In the genomic region with DNA sequence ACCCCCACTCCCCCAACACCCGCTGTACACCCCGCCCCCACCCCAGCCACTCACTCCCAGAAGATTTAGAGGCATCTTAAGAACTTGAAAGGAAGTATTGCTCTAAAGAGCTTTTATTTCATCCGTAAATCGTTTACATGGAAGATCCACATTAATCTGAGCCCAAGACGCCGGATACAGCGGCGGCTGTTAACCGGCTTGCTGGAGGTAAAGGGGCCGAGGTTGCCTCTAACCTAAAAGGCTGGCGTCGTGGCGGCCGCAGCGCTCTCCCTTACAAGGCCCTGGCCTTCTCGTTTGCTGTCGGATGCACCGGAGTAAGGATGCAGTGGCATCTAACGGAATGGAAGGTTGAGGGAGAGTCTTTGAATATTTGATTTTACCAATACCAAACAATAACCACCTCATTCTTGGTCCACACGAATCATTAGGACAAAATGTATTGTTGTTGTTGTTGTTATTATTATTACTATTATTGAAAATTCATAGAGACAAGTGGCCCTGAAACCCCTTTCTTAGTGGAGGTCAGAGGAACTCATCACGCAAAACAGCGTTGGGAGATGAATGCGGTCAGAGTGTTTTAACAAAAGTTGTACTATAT, we compare ENCODE assay signal across 10 mouse cellular contexts. TPM values are rescaled to one million over a fixed set of nuclear protein-coding genes. Genes with fewer than 3 reads are reported as not detected.
DNase-seq lines count a peak whose midpoint lies in the region; ATAC-seq and TF ChIP-seq lines count a peak whose summit lies in the region.
"Had no signal": no experiment of that assay in that cellular context is flagged by ENCODE, and none has a peak within 500 bp of the region (broad histone marks: within the 10 kb centered on the region; RNA-seq: fewer than 3 reads in every experiment).

No protein-coding gene starts in this region.

- no peak for TF ChIP-seq CTCF in lung, embryonic 14.5 days (IDR thresholded peaks at IDR 0.05; ENCODE audit: low read depth)

- H3K4me3 ChIP-seq in heart, embryonic 10.5 days = peak overlapping the region; percentile 58
- peak overlapping the region; percentile 37; the same call in 1 of the 2 replicates for H3K4me3 ChIP-seq in lung, embryonic 14.5 days (ENCODE audit: low read depth, low read length)
- peak overlapping the region; percentile 15; the same call in 1 of the 2 replicates for H3K4me3 ChIP-seq in forebrain, embryonic 15.5 days

- no peaks in the 10 kb centered on the region for H3K9me3 ChIP-seq in heart, embryonic 10.5 days
- no peaks in the 10 kb centered on the region for H3K9me3 ChIP-seq in lung, embryonic 14.5 days (ENCODE audit: low read depth, low read length)
- H3K9me3 ChIP-seq in forebrain, embryonic 15.5 days = no peaks in the 10 kb centered on the region

- peaks cover 72% of the 10 kb centered on the region for H3K27me3 ChIP-seq in heart, embryonic 10.5 days (ENCODE audit: insufficient read depth, poor library complexity, severe bottlenecking)
- peaks cover 80% of the 10 kb centered on the region for H3K27me3 ChIP-seq in lung, embryonic 14.5 days (ENCODE audit: insufficient read depth, low read length)
- peaks cover 57% of the 10 kb centered on the region for H3K27me3 ChIP-seq in forebrain, embryonic 15.5 days

- no peak for DNase-seq in heart, embryonic 10.5 days (ENCODE audit: low spot score)
- DNase-seq in heart, adult 8-10 months (ENCODE audit: low spot score) = no peak
- DNase-seq in lung, embryonic 14.5 days = peak; percentile 14
- no peak for DNase-seq in lung, postnatal 25 days (ENCODE audit: low spot score)
- DNase-seq in neural tube, embryonic 10.5 days (ENCODE audit: extremely low spot score, low spot score) = peak; percentile 48
- no peak for DNase-seq in gastrocnemius, postnatal 4 days (ENCODE audit: low spot score in 2 of 2)
- no peak for DNase-seq in ovary, postnatal 36 days (ENCODE audit: low spot score)
- DNase-seq: lung, postnatal 10 days had no signal

- 1% methylated on average over 23 of the region's 23 CpGs for WGBS in heart, embryonic 10.5 days
- 2% methylated on average over 23 of the region's 23 CpGs for WGBS in lung, embryonic 14.5 days
- under 1% methylated on average over 23 of the region's 23 CpGs for WGBS in forebrain, embryonic 15.5 days

- 0 out of 2 replicates have a peak overlapping the region, but pooled peaks have one; percentile 69 for H3K27ac ChIP-seq in heart, embryonic 10.5 days
- no peak overlapping the region for H3K27ac ChIP-seq in lung, embryonic 14.5 days (ENCODE audit: low read depth)
- no peak overlapping the region for H3K27ac ChIP-seq in forebrain, embryonic 15.5 days (replicated peaks)

- ATAC-seq in lung, embryonic 14.5 days (ENCODE audit: insufficient read depth) = no peak
- ATAC-seq in forebrain, embryonic 15.5 days (replicated peaks) = no peak

- H3K9ac ChIP-seq in lung, embryonic 14.5 days = no peak overlapping the region
- no peak overlapping the region for H3K9ac ChIP-seq in forebrain, embryonic 15.5 days (replicated peaks)

- no peaks in the 10 kb centered on the region for H3K36me3 ChIP-seq in heart, embryonic 10.5 days
- H3K36me3 ChIP-seq in lung, embryonic 14.5 days (ENCODE audit: insufficient read depth) = no peaks in the 10 kb centered on the region
- no peaks in the 10 kb centered on the region for H3K36me3 ChIP-seq in forebrain, embryonic 15.5 days

- H3K4me2 ChIP-seq in lung, embryonic 14.5 days = peak overlapping the region; percentile 65
- peak overlapping the region; percentile 32; the same call in 1 of the 2 replicates for H3K4me2 ChIP-seq in forebrain, embryonic 15.5 days (replicated peaks)

- H3K4me1 ChIP-seq in heart, embryonic 10.5 days = peaks cover 19% of the 10 kb centered on the region; the same call in 1 of the 2 replicates
- no peaks in the 10 kb centered on the region for H3K4me1 ChIP-seq in lung, embryonic 14.5 days (ENCODE audit: insufficient read depth)
- H3K4me1 ChIP-seq in forebrain, embryonic 15.5 days = peaks cover 20% of the 10 kb centered on the region

RNA-seq across cellular contexts. Expression of a gene that starts 0.8 kb away (rescaled TPM):
- polyA plus RNA-seq in heart, embryonic 10.5 days (2016; fragmentation: Nextera tagmentation; extraction: Ambion mirVana) = 3.0 and 14.9 TPM in 2 replicates
- not detected for total RNA-seq in heart, adult 8-10 months (2022)
- polyA plus RNA-seq in lung, embryonic 14.5 days (2014; fragmentation: Nextera tagmentation; extraction: Ambion mirVana) = 0.08 and 0.20 TPM in 2 replicates
- polyA plus RNA-seq in forebrain, embryonic 15.5 days (2015; fragmentation: Nextera tagmentation; extraction: Ambion mirVana) = 0.50 and 0.87 TPM in 2 replicates
- total RNA-seq in gastrocnemius, postnatal 4 days (2021) = not detected
- total RNA-seq: adrenal gland, adult 2 months had no signal
- polyA plus RNA-seq: adrenal gland, adult 2 months had no signal

Comparison
In these comparisons a context has a peak if more than half of its experiments do, and no peak if none do; other contexts are left out.
1. DNase-seq: peak in lung, embryonic 14.5 days (single experiment) and neural tube, embryonic 10.5 days (single experiment); none in heart, embryonic 10.5 days (single experiment), heart, adult 8-10 months (single experiment), lung, postnatal 25 days (single experiment), gastrocnemius, postnatal 4 days (0 of 2) and ovary, postnatal 36 days (single experiment).
2. Peak in every context shown above with its lines, with median percentiles within 50 percentile points of each other: H3K4me3 ChIP-seq.